Mouse (Mus musculus) heart, postnatal 14 days (tissue): ENCODE data around the gene Arfip2. TPM values are rescaled to one million over a fixed set of nuclear protein-coding genes. Genes with fewer than 3 reads are reported as not detected.
A peak's percentile ranks its signal among the peaks of the same experiment; 100 is the strongest.

ENCODE experiments used
- DNase-seq, 2 experiments: peaks; one replicate each; pipeline ENCODE4 v3.0.0; 2021 to 2022
- intact Hi-C: fragments of 180-260 bp; cut with DNase I; formaldehyde crosslinking; loops from one replicate; pipeline ENCODE4 v1.15.1; 2025
- long read RNA-seq, 2 experiments: library from polyadenylated mRNA; stranded (forward); transcript quantifications; one replicate each; pipeline ENCODE4 v2.0.0; 2021
- total RNA-seq, 2 experiments: library from RNA; stranded (reverse); gene quantifications; 2 replicates each; pipeline ENCODE4 v1.2.3; 2021

The Arfip2 gene
- 10 to 100 TPM; 22.0 to 22.9 TPM for total RNA-seq
- long read RNA-seq, experiment 1, transcript Arfip2-206 (8 exons, 3,275 nt), result major isoform, 11 of 20 reads
- long read RNA-seq, experiment 1, partial matches to known transcripts, result 0 of 20 reads
- long read RNA-seq, experiment 1, other reads (novel, unspliced or antisense), result 8 of 20 reads
- long read RNA-seq, experiment 2, transcript Arfip2-206 (8 exons, 3,275 nt), result major isoform, 11 of 18 reads
- long read RNA-seq, experiment 2, partial matches to known transcripts, result 0 of 18 reads
- long read RNA-seq, experiment 2, other reads (novel, unspliced or antisense), result 7 of 18 reads

GRCm38 (mm10) chr7:105640233-105640893 lies at the start of gene Arfip2, which contains the start of gene Gm45799:
Gene Arfip2 (minus strand): TSS chr7:105640416.
Gene Gm45799 (plus strand): TSS chr7:105640552.
- peak; percentile 93 to 98 for DNase-seq
- intact Hi-C loops, result loop anchor here (5.0 kb wide), 1 partner anchor 97 kb away; the partner anchor contains the start of genes Ilk and Rrp8

GRCm38 (mm10) chr7:105685541-105686197 lies 45.5 kb upstream of the Arfip2 start:
- intact Hi-C loops, result no loop called here
- no peak for DNase-seq

GRCm38 (mm10) chr7:105650639-105651435 lies 10.6 kb upstream of the Arfip2 start, which contains the start of gene Dnhd1:
Gene Dnhd1 (plus strand): TSS chr7:105650827.
- peak; percentile 76 to 77 for DNase-seq
- intact Hi-C loops, result loop anchor here (2.0 kb wide), 1 partner anchor 100 kb away; no protein-coding TSS in a partner anchor

- intact Hi-C loops, result loop anchor here (5.0 kb wide), 1 partner anchor 95 kb away; the partner anchor contains the start of genes Ilk and Rrp8
- DNase-seq, result no peak
These were observed 1.7 kb upstream of the Arfip2 start for GRCm38 (mm10) chr7:105641936-105642335.

- intact Hi-C loops, result loop anchor here (5.0 kb wide), 1 partner anchor 96 kb away; the partner anchor contains the start of genes Ilk and Rrp8
- peak in 1 of 2 experiments; percentile 32 for DNase-seq
These were observed 659 bp upstream of the Arfip2 start for GRCm38 (mm10) chr7:105640894-105641255.

- intact Hi-C loops, result loop anchor here (5.0 kb wide), 2 partner anchors 98 to 152 kb away; partner anchors contain the start of genes Ilk and Rrp8
- DNase-seq, result no peak
These were observed 460 bp downstream of the Arfip2 start, which contains the start of gene Timm10b for GRCm38 (mm10) chr7:105639756-105640155. Gene Timm10b (plus strand): TSS chr7:105640056.

GRCm38 (mm10) chr7:105639304-105639703 lies 912 bp downstream of the Arfip2 start:
- intact Hi-C loops, result loop anchor here (5.0 kb wide), 1 partner anchor 152 kb away; no protein-coding TSS in a partner anchor
- peak in 1 of 2 experiments; percentile 59 for DNase-seq

- intact Hi-C loops, result loop anchor here (5.0 kb wide), 1 partner anchor 151 kb away; no protein-coding TSS in a partner anchor
- no peak for DNase-seq
These were observed 1.4 kb downstream of the Arfip2 start for GRCm38 (mm10) chr7:105638776-105639175.

- DNase-seq, result peak in 1 of 2 experiments; percentile 37
These were observed 4.5 kb downstream of the Arfip2 start for GRCm38 (mm10) chr7:105635726-105636125.

GRCm38 (mm10) chr7:105634272-105634920 lies 5.8 kb downstream of the Arfip2 start:
- DNase-seq, result no peak
- intact Hi-C loops, result loop anchor here (5.0 kb wide), 1 partner anchor 178 kb away; the partner anchor contains the start of gene Mrpl17

More at GRCm38 (mm10) chr7:105635726-105636125, 4.5 kb downstream of the Arfip2 start:
- intact Hi-C loops, result loop anchor here (5.0 kb wide), 1 partner anchor 148 kb away; no protein-coding TSS in a partner anchor

- no peak for DNase-seq
- intact Hi-C loops, result loop anchor here (5.0 kb wide), 1 partner anchor 179 kb away; the partner anchor contains the start of gene Mrpl17
These were observed 6.4 kb downstream of the Arfip2 start for GRCm38 (mm10) chr7:105633801-105634135.

- intact Hi-C loops, result loop anchor here (5.0 kb wide), 1 partner anchor 179 kb away; the partner anchor contains the start of gene Mrpl17
- peak; percentile 95 for DNase-seq
These were observed 7.0 kb downstream of the Arfip2 start, which contains the start of gene Trim3 for GRCm38 (mm10) chr7:105633127-105633800. Gene Trim3 (minus strand): TSS chr7:105633571.

- intact Hi-C loops, result loop anchor here (5.0 kb wide), 1 partner anchor 180 kb away; the partner anchor contains the start of gene Mrpl17
- no peak for DNase-seq
These were observed 7.7 kb downstream of the Arfip2 start for GRCm38 (mm10) chr7:105632551-105632972.

- DNase-seq, result peak; percentile 74 to 82
- intact Hi-C loops, result loop anchor here (5.0 kb wide), 1 partner anchor 226 kb away; the partner anchor contains the start of genes Cnga4 and Fam160a2
These were observed 11.6 kb downstream of the Arfip2 start for GRCm38 (mm10) chr7:105628633-105629032.

- DNase-seq, result no peak
- intact Hi-C loops, result loop anchor here (5.0 kb wide), 1 partner anchor 223 kb away; the partner anchor contains the start of genes Cnga4 and Fam160a2
These were observed 14.8 kb downstream of the Arfip2 start for GRCm38 (mm10) chr7:105625397-105625796.

- intact Hi-C loops, result no loop called here
- DNase-seq, result no peak
These were observed 18.4 kb downstream of the Arfip2 start for GRCm38 (mm10) chr7:105621646-105622292.

- DNase-seq, result no peak
- intact Hi-C loops, result no loop called here
These were observed 19.2 kb downstream of the Arfip2 start for GRCm38 (mm10) chr7:105621053-105621452.
